Mouse (Mus musculus): ENCODE measurements around the gene Ppfibp1. TPM values are rescaled to one million over a fixed set of nuclear protein-coding genes. Genes with fewer than 3 reads are reported as not detected.
"Not testable (repeated sequence)": the region's sequence is repeated elsewhere in the genome, so short reads cannot be mapped to it uniquely, and the experiment has no call there.

The Ppfibp1 gene
- polyA plus RNA-seq, 1 experiment from 2014 or later: 19.4 TPM

DNA sequence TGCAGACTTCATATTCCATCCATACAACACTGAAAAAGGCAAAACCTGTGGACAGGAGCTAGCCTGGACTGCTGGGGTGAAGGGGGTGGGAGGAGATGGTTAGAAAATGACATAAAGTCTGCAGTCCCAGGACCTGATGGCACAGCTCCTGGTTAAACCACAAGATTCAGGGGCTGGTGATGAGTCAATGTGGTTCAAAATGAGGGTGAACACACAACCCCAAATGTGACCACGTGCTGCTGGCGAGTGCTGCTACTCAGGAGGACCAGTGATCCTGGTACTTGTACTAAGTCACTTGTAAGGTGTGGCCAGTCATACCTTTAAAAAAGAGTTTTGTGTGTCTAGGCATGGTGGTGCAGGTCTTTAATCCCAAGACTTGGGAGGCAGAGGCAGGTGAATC is 25.1 kb upstream of the Ppfibp1 start:
- Histone ChIP-seq H3K27me3 (no peaks in the 10 kb centered on the region), H3K4me3 (no peak overlapping the region), H3K27ac (replicated peaks) (no peak overlapping the region), H3K4me2 (replicated peaks) (no peak overlapping the region), H3K9me3 (no peaks in the 10 kb centered on the region), H3K4me1 (no peaks in the 10 kb centered on the region), H3K9ac (replicated peaks) (no peak overlapping the region), H3K36me3 (no peaks in the 10 kb centered on the region)
- ATAC-seq (replicated peaks): no peak
- 89% methylated on average over 2 of the region's 2 CpGs for WGBS

DNA sequence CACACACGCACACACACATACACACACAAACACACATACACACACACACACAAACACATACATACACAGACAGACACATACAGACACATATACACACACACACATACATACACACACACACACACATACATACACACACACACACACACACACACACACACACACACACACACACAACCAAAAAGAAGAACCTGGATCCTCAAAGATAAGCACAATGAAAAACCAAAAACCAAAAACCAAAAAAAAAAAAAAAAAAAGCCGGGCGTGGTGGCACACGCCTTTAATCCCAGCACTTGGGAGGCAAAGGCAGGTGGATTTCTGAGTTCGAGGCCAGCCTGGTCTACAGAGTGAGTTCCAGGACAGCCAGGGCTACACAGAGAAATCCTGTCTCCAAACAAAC is 23.9 kb upstream of the Ppfibp1 start:
- not testable (repeated sequence) for H3K36me3 ChIP-seq; ATAC-seq (replicated peaks); H3K27ac ChIP-seq (replicated peaks); H3K4me1 ChIP-seq; H3K4me2 ChIP-seq (replicated peaks); H3K27me3 ChIP-seq; H3K9ac ChIP-seq (replicated peaks); H3K4me3 ChIP-seq; H3K9me3 ChIP-seq
- 91% methylated on average over 3 of the region's 5 CpGs for WGBS

DNA sequence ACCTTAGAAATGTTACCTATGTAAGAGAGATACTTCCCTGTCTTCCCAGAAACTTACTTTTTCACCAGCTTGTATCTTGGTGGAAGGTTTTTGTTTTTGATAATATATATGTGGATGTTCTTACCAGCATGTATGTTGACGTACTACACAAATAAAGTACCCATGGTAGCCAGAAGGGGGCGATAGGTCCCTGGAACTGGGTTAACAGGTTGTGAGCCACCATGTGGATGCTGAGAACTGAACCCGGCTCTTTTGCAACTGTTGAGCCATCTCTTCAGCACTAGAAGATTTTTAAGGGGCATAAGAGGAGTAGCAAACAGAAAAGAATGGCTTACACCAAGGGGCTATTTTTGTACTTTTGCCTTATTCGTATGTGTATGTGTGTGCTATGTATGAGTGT is 22.6 kb upstream of the Ppfibp1 start:
- Histone ChIP-seq H3K27ac (replicated peaks) (no peak overlapping the region), H3K27me3 (no peaks in the 10 kb centered on the region), H3K4me1 (no peaks in the 10 kb centered on the region), H3K4me2 (replicated peaks) (no peak overlapping the region), H3K4me3 (no peak overlapping the region), H3K9me3 (no peaks in the 10 kb centered on the region), H3K9ac (replicated peaks) (no peak overlapping the region), H3K36me3 (no peaks in the 10 kb centered on the region)
- ATAC-seq (replicated peaks): no peak
- 84% methylated on average over 4 of the region's 4 CpGs for WGBS

DNA sequence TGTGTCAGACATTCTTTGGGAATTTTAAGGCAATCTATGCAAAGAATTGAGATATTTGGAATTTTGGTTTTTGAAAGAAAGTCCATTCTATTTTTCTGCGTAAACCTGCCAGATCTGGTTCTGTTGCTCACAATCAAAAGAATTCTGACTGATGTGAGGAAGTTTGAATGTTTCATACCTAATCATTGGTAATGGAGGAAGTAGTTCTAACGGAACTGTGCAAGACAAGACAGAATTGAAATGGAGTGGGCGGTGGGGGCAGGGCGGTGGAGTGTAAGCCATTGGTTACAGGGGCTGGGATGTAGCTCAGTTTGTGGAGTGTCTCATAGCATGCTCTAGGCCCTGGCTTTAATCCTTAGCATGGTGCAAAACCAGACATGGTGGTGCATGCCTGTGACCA is 16.3 kb upstream of the Ppfibp1 start:
- H3K4me1 ChIP-seq: no peaks in the 10 kb centered on the region
- no peak overlapping the region for H3K4me2 ChIP-seq (replicated peaks)
- H3K27ac ChIP-seq (replicated peaks): no peak overlapping the region
- H3K9ac ChIP-seq (replicated peaks): no peak overlapping the region
- H3K36me3 ChIP-seq: no peaks in the 10 kb centered on the region
- whole genome bisulfite sequencing: 92% methylated on average over 4 of the region's 4 CpGs
- H3K4me3 ChIP-seq: no peak overlapping the region
- H3K9me3 ChIP-seq: peaks cover 4% of the 10 kb centered on the region; the same call in 1 of the 2 replicates
- ATAC-seq (replicated peaks): no peak
- no peaks in the 10 kb centered on the region for H3K27me3 ChIP-seq

DNA sequence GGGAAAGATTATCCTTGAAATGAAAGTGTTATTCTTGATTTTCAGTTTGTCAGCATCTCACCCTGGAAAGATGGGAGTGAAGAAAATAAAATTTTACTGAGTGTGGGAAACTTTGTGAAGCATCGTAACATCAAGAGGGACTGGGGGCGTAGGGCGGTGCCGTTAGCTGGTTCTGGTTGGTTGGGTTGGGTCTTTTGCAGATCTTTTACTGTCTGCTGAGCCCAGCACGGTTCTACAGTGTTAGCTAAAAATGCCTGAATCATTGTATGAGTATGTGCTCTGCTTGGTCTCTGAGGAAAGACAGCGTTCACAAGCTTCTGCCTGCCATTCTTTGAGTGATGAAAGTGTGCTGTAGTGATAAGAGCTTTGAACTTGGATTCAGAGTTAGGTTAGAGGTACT is 13.9 kb upstream of the Ppfibp1 start:
- no peak overlapping the region for H3K4me3 ChIP-seq
- no peak overlapping the region for H3K4me2 ChIP-seq (replicated peaks)
- ATAC-seq (replicated peaks): no peak
- no peaks in the 10 kb centered on the region for H3K36me3 ChIP-seq
- WGBS: 75% methylated on average over 6 of the region's 6 CpGs
- H3K27ac ChIP-seq (replicated peaks): no peak overlapping the region
- H3K9ac ChIP-seq (replicated peaks): no peak overlapping the region
- no peaks in the 10 kb centered on the region for H3K27me3 ChIP-seq
- H3K4me1 ChIP-seq: no peaks in the 10 kb centered on the region
- H3K9me3 ChIP-seq: peaks cover 8% of the 10 kb centered on the region; the same call in 1 of the 2 replicates

DNA sequence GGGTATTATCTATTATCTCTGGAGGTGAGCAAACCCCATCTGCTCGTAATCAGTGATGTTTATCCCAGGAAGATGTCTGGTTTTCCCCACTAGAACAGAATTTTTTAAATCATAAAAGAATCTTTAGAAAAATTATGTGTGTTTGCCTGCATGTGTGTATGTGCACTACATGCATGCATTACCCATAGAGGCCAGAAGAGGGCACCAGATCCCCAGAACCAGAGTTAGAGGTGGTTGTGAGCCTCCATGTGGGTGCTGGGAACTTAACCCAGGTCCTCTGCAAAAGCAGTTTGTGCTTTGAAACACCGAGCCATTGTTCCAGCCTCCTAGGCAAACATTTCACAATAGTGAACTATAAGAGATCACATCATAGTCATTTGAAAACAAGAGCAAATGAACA is 11.5 kb upstream of the Ppfibp1 start:
- Histone ChIP-seq H3K27me3 (no peaks in the 10 kb centered on the region), H3K9ac (replicated peaks) (no peak overlapping the region), H3K9me3 (peaks cover 8% of the 10 kb centered on the region; the same call in 1 of the 2 replicates), H3K36me3 (no peaks in the 10 kb centered on the region), H3K27ac (replicated peaks) (no peak overlapping the region), H3K4me3 (no peak overlapping the region), H3K4me1 (0 out of 2 replicates have a peak, but pooled peaks cover 2% of the 10 kb centered on the region), H3K4me2 (replicated peaks) (no peak overlapping the region)
- ATAC-seq (replicated peaks): no peak
- WGBS: 91% methylated on average over 2 of the region's 2 CpGs

DNA sequence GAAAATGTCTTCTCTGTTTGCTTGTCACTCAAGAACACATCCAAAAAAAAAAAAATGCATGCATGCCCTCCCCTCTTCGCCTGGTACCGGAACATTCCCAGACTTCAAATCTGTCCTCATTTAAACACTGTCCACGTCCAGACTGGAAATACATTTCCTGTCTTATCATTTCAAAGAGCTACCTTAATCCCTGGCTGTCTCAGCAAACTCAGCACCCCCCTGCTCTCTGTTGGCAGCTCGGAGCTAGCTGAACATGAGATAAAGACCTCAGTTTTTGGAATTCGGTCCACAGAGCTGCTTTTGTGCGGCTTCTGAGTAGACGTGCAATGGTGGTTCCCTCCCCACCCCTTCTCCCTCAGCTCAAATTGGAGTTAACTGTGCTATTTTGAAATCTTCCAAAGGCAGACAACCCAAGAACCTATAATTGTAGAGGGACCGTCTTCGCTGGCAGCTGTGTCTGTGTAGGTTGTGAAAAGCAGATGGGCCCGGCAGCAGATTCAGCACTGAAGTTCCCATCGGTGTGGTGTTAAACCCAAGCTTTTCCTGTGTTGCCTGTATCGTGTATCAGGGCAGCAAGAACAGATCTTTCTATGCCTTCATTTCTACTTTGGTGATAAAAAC is 10.8 kb upstream of the Ppfibp1 start:
- no peak for ATAC-seq (replicated peaks)
- Histone ChIP-seq H3K27me3 (no peaks in the 10 kb centered on the region), H3K36me3 (no peaks in the 10 kb centered on the region), H3K9ac (replicated peaks) (no peak overlapping the region), H3K27ac (replicated peaks) (no peak overlapping the region), H3K9me3 (peaks cover 8% of the 10 kb centered on the region; the same call in 1 of the 2 replicates), H3K4me1 (0 out of 2 replicates have a peak, but pooled peaks cover 2% of the 10 kb centered on the region), H3K4me2 (replicated peaks) (no peak overlapping the region), H3K4me3 (no peak overlapping the region)
- 84% methylated on average over 12 of the region's 12 CpGs for WGBS

DNA sequence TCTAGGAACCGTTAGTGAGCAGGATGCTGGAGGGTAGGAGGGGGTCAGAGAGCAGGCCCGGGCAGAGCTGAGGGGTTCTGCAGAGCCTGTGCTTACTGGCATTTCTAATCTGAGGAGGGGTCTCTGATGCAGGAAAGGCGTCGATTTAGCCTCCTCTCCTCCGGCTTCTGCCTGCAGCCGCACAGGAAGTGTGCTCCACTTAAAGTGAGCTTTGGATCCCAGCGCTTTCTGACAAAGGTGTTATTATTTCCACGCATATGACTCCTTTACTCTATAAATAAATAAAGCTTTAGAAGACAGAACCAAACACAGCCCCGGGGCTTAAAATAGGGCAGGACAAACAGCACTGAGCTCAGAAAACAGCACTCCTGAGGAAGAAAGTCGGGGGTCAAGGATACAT is 9.4 kb upstream of the Ppfibp1 start:
- peaks cover 8% of the 10 kb centered on the region; the same call in 1 of the 2 replicates for H3K9me3 ChIP-seq
- no peak for ATAC-seq (replicated peaks)

DNA sequence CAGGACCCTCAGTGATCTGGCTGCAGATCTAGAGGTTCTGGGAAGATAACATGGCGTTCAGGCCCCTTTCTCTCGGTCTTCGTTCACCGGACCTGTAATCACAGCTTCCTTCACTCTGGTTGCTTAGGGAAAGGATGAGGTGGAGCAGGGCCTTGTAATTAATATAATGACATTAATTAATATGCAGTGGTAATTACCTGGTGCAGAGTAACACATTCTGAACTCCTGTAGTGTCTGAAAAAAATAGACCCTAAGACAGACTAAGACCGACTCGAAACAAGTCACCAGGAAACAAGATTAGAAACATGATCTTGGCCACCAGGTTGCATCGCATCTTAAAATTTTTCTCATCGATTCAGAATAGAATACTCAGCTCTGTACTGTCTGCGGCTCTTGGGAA is 8.4 kb upstream of the Ppfibp1 start:
- WGBS: 61% methylated on average over 9 of the region's 9 CpGs
- no peaks in the 10 kb centered on the region for H3K27me3 ChIP-seq
- no peak overlapping the region for H3K4me3 ChIP-seq
- no peak overlapping the region for H3K9ac ChIP-seq (replicated peaks)
- H3K4me1 ChIP-seq: 0 out of 2 replicates have a peak, but pooled peaks cover 2% of the 10 kb centered on the region
- no peak for ATAC-seq (replicated peaks)
- no peaks in the 10 kb centered on the region for H3K36me3 ChIP-seq
- H3K27ac ChIP-seq (replicated peaks): no peak overlapping the region
- H3K9me3 ChIP-seq: peaks cover 8% of the 10 kb centered on the region; the same call in 1 of the 2 replicates
- H3K4me2 ChIP-seq (replicated peaks): no peak overlapping the region

More for the DNA sequence above, 9.4 kb upstream of the Ppfibp1 start:
- Histone ChIP-seq H3K36me3 (no peaks in the 10 kb centered on the region), H3K9ac (replicated peaks) (no peak overlapping the region), H3K4me1 (0 out of 2 replicates have a peak, but pooled peaks cover 2% of the 10 kb centered on the region), H3K27ac (replicated peaks) (no peak overlapping the region), H3K4me3 (no peak overlapping the region), H3K27me3 (no peaks in the 10 kb centered on the region), H3K4me2 (replicated peaks) (no peak overlapping the region)
- 13% methylated on average over 10 of the region's 10 CpGs for WGBS

DNA sequence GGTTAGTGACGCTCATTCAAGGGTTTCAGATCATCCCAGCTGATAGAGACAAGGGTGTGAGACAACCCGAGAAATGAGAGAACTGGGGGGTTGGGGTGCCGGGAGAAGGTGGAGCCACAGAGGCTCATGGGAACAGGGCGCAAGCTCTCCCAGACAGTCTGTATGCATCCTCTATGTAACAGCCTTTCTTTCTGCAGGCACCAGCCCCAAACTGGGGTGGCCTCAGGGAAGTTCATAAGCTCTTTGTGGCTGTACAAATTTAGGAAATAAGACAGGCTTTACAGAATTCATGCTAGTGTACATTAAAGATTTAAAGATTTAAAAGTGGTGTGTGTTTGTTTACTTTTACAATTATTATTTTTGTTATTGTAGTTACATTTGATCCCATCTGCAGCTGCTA is 8.0 kb upstream of the Ppfibp1 start:
- Histone ChIP-seq H3K27me3 (no peaks in the 10 kb centered on the region), H3K27ac (replicated peaks) (no peak overlapping the region), H3K36me3 (no peaks in the 10 kb centered on the region), H3K4me3 (no peak overlapping the region), H3K9me3 (peaks cover 8% of the 10 kb centered on the region; the same call in 1 of the 2 replicates), H3K9ac (replicated peaks) (no peak overlapping the region), H3K4me2 (replicated peaks) (no peak overlapping the region), H3K4me1 (0 out of 2 replicates have a peak, but pooled peaks cover 2% of the 10 kb centered on the region)
- ATAC-seq (replicated peaks): no peak
- WGBS: 65% methylated on average over 4 of the region's 4 CpGs

DNA sequence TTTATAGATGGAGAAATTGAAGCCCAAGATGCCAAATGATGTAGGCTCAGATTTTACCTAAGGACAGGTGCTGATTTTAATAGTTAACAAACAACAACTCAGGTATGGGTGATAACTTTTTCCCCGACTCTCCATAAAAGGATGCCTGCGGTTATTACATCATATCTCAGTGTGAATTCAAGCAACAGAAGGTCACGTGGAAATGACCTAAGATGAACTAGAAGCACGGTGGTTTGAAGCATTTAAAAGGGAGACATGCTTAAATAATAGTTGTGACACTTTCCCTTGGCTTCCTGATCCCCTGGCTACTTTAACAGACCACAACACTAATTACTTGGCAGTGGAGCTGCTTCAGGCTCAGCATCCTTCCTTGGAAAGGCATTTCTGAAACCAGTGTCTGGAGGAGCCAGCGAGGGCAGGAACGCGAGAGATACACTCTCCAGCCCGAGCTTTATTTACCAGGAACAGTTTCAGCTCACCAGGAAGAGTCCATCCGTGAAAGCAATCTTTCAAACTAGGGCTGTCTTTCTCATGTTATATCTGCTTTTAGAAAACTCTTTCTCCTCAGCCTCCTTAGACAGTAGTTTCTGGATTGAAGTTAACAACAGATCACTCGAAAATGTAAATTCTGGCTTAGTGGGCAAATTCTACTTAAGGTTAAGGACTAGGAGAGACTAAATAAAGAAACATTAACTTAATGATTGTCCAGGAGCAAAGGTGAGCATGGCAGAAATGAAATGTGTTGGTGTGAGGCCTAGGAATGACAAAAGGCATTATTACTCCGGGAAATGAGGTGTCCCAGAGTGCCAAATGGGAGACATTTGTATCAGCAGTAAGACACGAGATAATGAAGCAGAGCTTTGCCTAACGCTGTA is 6.2 kb upstream of the Ppfibp1 start:
- no peak for ATAC-seq (replicated peaks)

DNA sequence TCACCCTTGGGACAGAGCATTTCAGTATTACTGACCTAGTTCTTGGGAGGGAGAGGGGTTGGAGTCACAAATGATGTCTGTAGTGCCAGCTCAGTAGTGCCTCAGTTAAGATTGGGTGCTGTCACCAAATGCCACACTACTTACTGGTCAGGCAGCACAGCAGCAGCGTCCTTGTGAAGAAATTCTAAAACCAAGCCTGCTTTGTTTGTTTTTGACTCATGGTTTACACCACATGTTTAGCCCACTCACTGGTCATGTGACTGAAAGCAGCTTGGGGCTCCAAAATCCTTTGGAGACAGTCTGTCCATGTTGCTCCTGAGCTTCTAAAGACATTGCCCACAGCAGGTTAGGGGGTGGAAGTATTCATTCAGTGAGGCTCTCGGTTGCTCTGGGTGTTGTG is 4.9 kb upstream of the Ppfibp1 start:
- Histone ChIP-seq H3K9ac (replicated peaks) (no peak overlapping the region), H3K36me3 (no peaks in the 10 kb centered on the region), H3K4me1 (0 out of 2 replicates have a peak, but pooled peaks cover 2% of the 10 kb centered on the region), H3K27ac (replicated peaks) (no peak overlapping the region), H3K9me3 (no peaks in the 10 kb centered on the region), H3K27me3 (no peaks in the 10 kb centered on the region), H3K4me3 (no peak overlapping the region), H3K4me2 (replicated peaks) (no peak overlapping the region)
- no peak for ATAC-seq (replicated peaks)
- 50% methylated on average over 2 of the region's 2 CpGs for whole genome bisulfite sequencing

More for the DNA sequence above, 6.2 kb upstream of the Ppfibp1 start:
- peaks cover 2% of the 10 kb centered on the region; the same call in 1 of the 2 replicates for H3K9me3 ChIP-seq
- WGBS: 65% methylated on average over 13 of the region's 13 CpGs
- 0 out of 2 replicates have a peak, but pooled peaks cover 2% of the 10 kb centered on the region for H3K4me1 ChIP-seq
- no peak overlapping the region for H3K27ac ChIP-seq (replicated peaks)
- H3K9ac ChIP-seq (replicated peaks): no peak overlapping the region
- no peaks in the 10 kb centered on the region for H3K36me3 ChIP-seq
- H3K4me3 ChIP-seq: no peak overlapping the region
- H3K27me3 ChIP-seq: no peaks in the 10 kb centered on the region
- no peak overlapping the region for H3K4me2 ChIP-seq (replicated peaks)
